Mouse (Mus musculus): ENCODE results near the gene Fmn2. TPM values are rescaled to one million over a fixed set of nuclear protein-coding genes. Genes with fewer than 3 reads are reported as not detected.

The Fmn2 gene
- polyA plus RNA-seq, 1 experiment from 2014 or later, result 8.3 TPM

DNA sequence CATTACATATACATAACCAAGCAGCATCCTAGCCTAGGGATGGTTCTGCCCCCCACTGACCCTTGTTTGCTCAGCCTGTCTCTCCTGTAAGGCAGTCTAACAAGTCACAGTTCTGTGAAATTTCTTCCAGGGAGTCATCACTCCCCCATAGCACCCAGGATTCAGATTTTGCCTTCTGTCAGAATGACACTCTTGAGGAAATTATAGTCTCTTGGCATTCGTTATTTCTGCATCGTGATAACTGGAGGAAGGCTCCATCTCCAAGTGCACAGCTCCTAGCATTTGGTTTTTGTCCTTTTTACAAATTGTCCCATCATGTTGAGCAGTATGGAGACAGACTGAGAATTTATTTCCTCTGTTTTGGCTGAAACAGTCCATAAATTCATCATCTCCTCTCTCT is 56.9 kb downstream of the Fmn2 start:
- Histone ChIP-seq H3K9ac (replicated peaks) (no peak overlapping the region), H3K27ac (replicated peaks) (no peak overlapping the region), H3K9me3 (replicated peaks) (no peaks in the 10 kb centered on the region), H3K4me2 (no peak overlapping the region), H3K27me3 (replicated peaks) (no peaks in the 10 kb centered on the region), H3K4me1 (peaks cover 10% of the 10 kb centered on the region), H3K4me3 (replicated peaks) (no peak overlapping the region), H3K36me3 (no peaks in the 10 kb centered on the region)
- no peak for ATAC-seq (ENCODE audit: low FRiP score)
- WGBS, result 81% methylated on average over 2 of the region's 2 CpGs

DNA sequence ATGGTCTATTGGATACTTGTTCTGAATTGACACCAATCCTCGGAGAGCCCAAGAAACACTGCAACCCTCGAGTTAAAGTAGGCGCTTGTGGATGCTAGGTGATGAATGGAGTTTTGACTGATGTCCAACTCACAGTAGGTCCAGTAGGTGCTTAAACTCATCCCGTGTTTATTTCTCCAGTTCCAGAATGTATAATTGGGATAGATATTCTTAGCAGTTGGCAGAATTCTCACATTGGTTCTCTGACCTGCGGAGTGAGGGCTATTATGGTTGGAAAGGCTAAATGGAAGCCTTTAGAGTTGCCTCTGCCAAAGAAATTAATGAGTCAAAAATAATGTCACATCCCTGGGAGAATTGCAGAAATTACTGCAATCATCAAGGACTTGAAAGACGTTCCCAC is 62.9 kb downstream of the Fmn2 start:
- Histone ChIP-seq H3K27me3 (replicated peaks) (no peaks in the 10 kb centered on the region), H3K4me1 (no peaks in the 10 kb centered on the region), H3K9me3 (replicated peaks) (no peaks in the 10 kb centered on the region), H3K9ac (replicated peaks) (no peak overlapping the region), H3K4me2 (no peak overlapping the region), H3K36me3 (no peaks in the 10 kb centered on the region), H3K27ac (replicated peaks) (no peak overlapping the region), H3K4me3 (replicated peaks) (no peak overlapping the region)
- no peak for ATAC-seq (ENCODE audit: low FRiP score)
- WGBS, result 77% methylated on average over 6 of the region's 6 CpGs

DNA sequence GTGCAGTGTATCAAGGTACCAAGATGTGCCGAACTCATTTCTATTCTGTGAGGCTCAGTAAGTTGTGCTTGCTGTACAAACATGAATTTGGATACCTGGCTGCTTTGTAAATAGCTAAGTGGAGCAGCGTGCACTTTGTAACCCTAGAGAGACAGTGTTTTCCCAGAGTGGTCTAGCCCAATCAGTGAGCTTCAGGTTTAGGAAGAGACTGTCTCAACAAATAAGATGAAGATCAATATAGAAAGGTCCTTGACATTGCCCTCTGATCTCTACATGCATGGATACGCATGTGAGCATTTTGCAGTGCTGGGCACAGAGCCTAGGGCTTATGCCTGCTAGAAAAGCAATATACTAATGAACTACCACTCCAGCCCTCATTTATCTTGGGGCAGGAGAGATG is 67.0 kb downstream of the Fmn2 start:
- Histone ChIP-seq H3K4me1 (no peaks in the 10 kb centered on the region), H3K4me3 (replicated peaks) (no peak overlapping the region), H3K9me3 (replicated peaks) (no peaks in the 10 kb centered on the region), H3K4me2 (no peak overlapping the region), H3K9ac (replicated peaks) (no peak overlapping the region), H3K36me3 (no peaks in the 10 kb centered on the region), H3K27ac (replicated peaks) (no peak overlapping the region), H3K27me3 (replicated peaks) (no peaks in the 10 kb centered on the region)
- 94% methylated on average over 3 of the region's 3 CpGs for WGBS
- no peak for ATAC-seq (ENCODE audit: low FRiP score)

DNA sequence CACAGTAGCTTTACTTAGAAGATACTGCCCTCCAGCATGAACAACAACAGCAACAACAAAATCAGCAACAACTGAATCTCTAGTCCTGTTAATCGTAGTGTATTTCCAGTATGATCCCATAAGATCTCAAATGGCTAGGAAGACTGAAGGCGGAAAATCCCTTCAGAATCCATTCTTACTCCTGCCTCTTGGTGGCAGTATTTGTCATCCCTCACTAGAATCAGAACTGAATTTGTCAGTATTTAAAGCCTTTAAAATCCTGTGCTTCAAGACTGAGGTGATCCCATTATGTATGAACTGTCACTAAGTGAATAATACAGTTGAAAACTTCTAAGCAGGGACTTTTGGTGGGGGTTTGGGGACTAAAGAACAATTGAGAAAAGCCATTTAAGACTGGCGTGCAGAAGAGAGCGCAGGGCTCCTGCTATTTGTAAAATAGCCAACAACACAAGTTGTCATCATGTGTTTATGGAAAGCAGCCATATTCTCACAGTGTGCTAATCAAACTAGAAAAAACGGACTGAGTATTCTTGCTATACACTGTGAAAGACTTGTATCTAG is 90.9 kb downstream of the Fmn2 start:
- no peak for ATAC-seq (ENCODE audit: low FRiP score)
- 79% methylated on average over 5 of the region's 5 CpGs for WGBS
- Histone ChIP-seq H3K9me3 (replicated peaks) (no peaks in the 10 kb centered on the region), H3K9ac (replicated peaks) (no peak overlapping the region), H3K27ac (replicated peaks) (no peak overlapping the region), H3K4me3 (replicated peaks) (no peak overlapping the region), H3K36me3 (no peaks in the 10 kb centered on the region), H3K27me3 (replicated peaks) (no peaks in the 10 kb centered on the region), H3K4me2 (no peak overlapping the region), H3K4me1 (no peaks in the 10 kb centered on the region)

DNA sequence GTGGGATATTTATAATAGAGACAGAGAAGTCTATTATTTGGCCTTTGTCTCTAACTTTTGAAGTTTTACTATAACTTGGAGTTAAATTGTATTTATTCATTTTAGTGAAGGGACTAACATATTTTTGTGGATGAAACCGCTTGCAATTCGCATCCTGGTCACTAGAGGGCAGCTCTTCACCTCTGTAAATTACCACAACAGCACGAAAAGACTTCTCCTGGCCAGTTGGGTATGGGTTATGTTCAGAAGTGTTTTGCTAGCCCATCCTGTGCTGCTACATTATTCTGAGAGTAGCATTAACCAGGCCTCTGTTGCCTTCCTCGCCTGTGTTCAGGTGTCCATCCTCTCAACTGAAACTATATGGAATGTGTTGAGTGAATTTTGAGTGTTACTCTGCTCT is 93.4 kb downstream of the Fmn2 start:
- Histone ChIP-seq H3K4me2 (no peak overlapping the region), H3K27ac (replicated peaks) (no peak overlapping the region), H3K27me3 (replicated peaks) (no peaks in the 10 kb centered on the region), H3K9ac (replicated peaks) (no peak overlapping the region), H3K9me3 (replicated peaks) (no peaks in the 10 kb centered on the region), H3K36me3 (peaks cover 7% of the 10 kb centered on the region; the same call in 1 of the 2 replicates), H3K4me1 (no peaks in the 10 kb centered on the region), H3K4me3 (replicated peaks) (no peak overlapping the region)
- no peak for ATAC-seq (ENCODE audit: low FRiP score)
- 9% methylated on average over 4 of the region's 4 CpGs for WGBS

DNA sequence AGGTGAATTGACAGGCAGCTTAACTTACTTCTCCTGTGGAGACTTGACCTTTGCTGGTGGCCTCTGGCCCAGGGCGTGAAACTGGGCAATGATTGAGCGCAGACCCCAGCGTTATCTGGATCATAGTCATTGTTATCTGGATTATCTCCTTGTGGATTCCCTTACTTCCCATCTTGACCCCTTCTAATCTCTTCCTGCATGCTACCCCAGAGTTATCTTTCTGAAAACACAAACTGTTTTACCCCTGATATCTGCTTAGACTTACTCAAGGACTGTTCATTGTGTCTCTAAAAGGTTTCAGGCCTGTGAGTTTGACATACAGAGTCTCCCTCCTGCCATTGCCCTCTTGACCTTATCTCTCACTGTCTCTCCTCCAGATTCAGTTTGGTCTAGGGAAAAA is 95.9 kb downstream of the Fmn2 start:
- no peaks in the 10 kb centered on the region for H3K4me1 ChIP-seq

DNA sequence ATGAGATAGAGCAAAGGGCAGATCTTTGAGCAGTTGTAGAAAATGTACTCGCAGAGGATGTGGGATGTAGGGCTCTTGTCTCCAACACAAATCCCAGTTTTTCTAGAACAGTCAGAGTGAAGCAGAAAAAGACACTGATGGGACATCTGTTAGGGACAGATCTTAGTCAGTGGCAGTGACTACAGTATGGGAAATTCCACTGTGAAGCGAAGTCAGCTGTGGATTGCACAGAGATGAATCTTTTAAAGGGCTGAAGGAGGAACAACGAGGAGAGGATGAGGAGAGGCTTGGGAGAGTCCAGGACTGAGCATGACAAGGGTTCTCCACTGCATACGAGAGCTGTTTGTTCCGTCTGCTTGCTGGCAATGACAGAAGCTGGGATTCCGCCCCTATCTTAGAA is 96.6 kb downstream of the Fmn2 start:
- Histone ChIP-seq H3K27me3 (replicated peaks) (no peaks in the 10 kb centered on the region), H3K4me3 (replicated peaks) (no peak overlapping the region), H3K4me1 (no peaks in the 10 kb centered on the region), H3K36me3 (peaks cover 7% of the 10 kb centered on the region; the same call in 1 of the 2 replicates), H3K9me3 (replicated peaks) (no peaks in the 10 kb centered on the region), H3K4me2 (no peak overlapping the region), H3K27ac (replicated peaks) (no peak overlapping the region), H3K9ac (replicated peaks) (no peak overlapping the region)
- 91% methylated on average over 6 of the region's 6 CpGs for WGBS
- ATAC-seq (ENCODE audit: low FRiP score), result no peak

More for the DNA sequence above, 95.9 kb downstream of the Fmn2 start:
- Histone ChIP-seq H3K27me3 (replicated peaks) (no peaks in the 10 kb centered on the region), H3K27ac (replicated peaks) (no peak overlapping the region), H3K9me3 (replicated peaks) (no peaks in the 10 kb centered on the region), H3K36me3 (peaks cover 7% of the 10 kb centered on the region; the same call in 1 of the 2 replicates), H3K4me2 (no peak overlapping the region), H3K4me3 (replicated peaks) (no peak overlapping the region), H3K9ac (replicated peaks) (no peak overlapping the region)
- no peak for ATAC-seq (ENCODE audit: low FRiP score)
- WGBS, result 95% methylated on average over 3 of the region's 3 CpGs

DNA sequence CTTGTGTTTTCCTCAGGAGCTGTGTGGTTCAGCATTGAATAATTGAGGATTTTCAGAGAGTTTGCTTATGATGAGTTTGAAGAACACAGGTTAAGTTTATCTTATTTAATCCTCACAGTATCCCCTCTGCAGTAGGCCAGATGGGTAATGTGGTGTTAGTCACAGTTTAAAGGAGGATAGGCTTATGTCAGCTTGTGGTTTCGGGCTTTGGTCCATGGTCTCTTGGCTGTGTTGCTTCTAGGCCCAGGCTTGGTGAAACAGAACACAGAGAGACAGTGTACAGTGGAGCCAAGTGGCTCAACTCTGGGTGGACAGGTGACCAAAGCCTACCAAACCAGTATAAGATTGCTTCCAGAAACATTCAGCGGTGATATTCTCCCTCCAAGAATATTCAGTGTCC is 98.4 kb downstream of the Fmn2 start:
- no peak overlapping the region for H3K27ac ChIP-seq (replicated peaks)
- no peaks in the 10 kb centered on the region for H3K4me1 ChIP-seq
- no peak overlapping the region for H3K4me2 ChIP-seq
- H3K36me3 ChIP-seq, result peaks cover 7% of the 10 kb centered on the region; the same call in 1 of the 2 replicates
- WGBS, result 95% methylated on average over 2 of the region's 2 CpGs
- H3K4me3 ChIP-seq (replicated peaks), result no peak overlapping the region
- no peak for ATAC-seq (ENCODE audit: low FRiP score)
- H3K27me3 ChIP-seq (replicated peaks), result no peaks in the 10 kb centered on the region
- no peaks in the 10 kb centered on the region for H3K9me3 ChIP-seq (replicated peaks)
- H3K9ac ChIP-seq (replicated peaks), result no peak overlapping the region

DNA sequence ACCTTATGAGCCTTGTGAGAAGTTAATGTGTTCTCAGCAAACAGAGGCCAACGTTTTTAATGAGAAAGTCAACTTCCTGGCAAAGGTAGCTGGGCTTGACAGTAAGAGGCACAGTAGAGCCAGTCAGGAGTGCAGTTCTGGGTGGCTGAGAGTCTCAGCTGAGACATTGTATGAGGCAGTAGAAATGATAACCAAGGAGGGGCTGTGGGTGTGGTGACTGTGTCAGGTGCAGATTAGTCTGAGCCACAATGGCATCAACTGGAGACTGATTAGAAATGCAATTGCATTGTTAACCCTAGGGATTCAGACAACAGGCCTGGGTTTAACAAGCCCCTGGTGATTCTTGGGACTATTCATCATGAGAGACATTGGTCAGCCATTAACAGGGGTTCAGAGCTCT is 99.0 kb downstream of the Fmn2 start:
- Histone ChIP-seq H3K9ac (replicated peaks) (no peak overlapping the region), H3K4me1 (no peaks in the 10 kb centered on the region), H3K27me3 (replicated peaks) (no peaks in the 10 kb centered on the region), H3K4me2 (no peak overlapping the region), H3K4me3 (replicated peaks) (no peak overlapping the region), H3K9me3 (replicated peaks) (no peaks in the 10 kb centered on the region), H3K27ac (replicated peaks) (no peak overlapping the region), H3K36me3 (peaks cover 7% of the 10 kb centered on the region; the same call in 1 of the 2 replicates)
- 35% methylated on average over 1 of the region's 1 CpGs for WGBS
- ATAC-seq (ENCODE audit: low FRiP score), result no peak

DNA sequence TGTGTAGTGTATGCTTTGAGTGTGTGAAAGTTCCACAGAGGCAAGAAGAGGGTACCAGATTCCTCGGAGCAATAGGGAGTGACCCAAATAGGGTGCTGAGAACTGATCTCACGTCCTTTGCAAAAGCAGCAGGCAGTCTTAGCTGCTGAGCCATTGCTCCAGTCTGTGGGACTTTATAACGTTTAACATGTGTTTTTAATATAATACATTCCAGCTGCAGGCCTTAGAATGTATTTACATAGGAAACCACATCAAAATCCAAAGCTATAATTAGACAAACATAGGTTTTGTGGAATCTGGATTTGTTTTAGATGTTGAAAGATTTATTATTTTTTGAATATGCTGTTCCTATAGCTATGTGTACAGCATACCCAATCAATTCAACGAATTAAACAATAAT is 115.7 kb downstream of the Fmn2 start:
- no peaks in the 10 kb centered on the region for H3K4me1 ChIP-seq
- 81% methylated on average over 4 of the region's 4 CpGs for WGBS
- no peak for ATAC-seq (ENCODE audit: low FRiP score)

DNA sequence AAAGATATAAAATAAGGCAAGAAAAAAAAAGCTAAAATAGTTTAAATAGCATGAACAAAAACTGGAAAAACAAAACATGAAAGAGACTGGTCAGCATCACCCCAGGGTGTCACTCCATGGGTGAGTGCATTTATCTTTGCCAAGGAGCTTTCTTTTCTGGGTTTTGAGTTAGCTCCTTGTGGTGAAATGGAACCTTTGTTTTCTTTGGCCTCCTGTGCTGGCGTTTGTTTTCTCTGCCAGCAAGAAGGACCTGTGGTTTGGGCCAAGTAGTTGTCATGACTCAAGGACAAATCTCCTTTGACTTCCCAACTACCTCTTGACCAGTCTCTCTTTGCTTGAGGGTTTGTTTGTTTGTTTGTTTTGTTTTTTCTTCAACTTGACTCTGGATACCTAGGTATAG is 119.9 kb downstream of the Fmn2 start:
- Histone ChIP-seq H3K9me3 (replicated peaks) (no peaks in the 10 kb centered on the region), H3K4me2 (no peak overlapping the region), H3K4me1 (0 out of 2 replicates have a peak, but pooled peaks cover 2% of the 10 kb centered on the region), H3K4me3 (replicated peaks) (no peak overlapping the region), H3K27ac (replicated peaks) (no peak overlapping the region), H3K9ac (replicated peaks) (no peak overlapping the region), H3K36me3 (no peaks in the 10 kb centered on the region), H3K27me3 (replicated peaks) (no peaks in the 10 kb centered on the region)
- no peak for ATAC-seq (ENCODE audit: low FRiP score)
- 54% methylated on average over 1 of the region's 1 CpGs for WGBS

More for the DNA sequence above, 115.7 kb downstream of the Fmn2 start:
- peaks cover 13% of the 10 kb centered on the region for H3K36me3 ChIP-seq
- no peak overlapping the region for H3K4me2 ChIP-seq
- no peaks in the 10 kb centered on the region for H3K9me3 ChIP-seq (replicated peaks)
- no peak overlapping the region for H3K27ac ChIP-seq (replicated peaks)
- H3K9ac ChIP-seq (replicated peaks), result no peak overlapping the region
- H3K27me3 ChIP-seq (replicated peaks), result no peaks in the 10 kb centered on the region
- H3K4me3 ChIP-seq (replicated peaks), result no peak overlapping the region

DNA sequence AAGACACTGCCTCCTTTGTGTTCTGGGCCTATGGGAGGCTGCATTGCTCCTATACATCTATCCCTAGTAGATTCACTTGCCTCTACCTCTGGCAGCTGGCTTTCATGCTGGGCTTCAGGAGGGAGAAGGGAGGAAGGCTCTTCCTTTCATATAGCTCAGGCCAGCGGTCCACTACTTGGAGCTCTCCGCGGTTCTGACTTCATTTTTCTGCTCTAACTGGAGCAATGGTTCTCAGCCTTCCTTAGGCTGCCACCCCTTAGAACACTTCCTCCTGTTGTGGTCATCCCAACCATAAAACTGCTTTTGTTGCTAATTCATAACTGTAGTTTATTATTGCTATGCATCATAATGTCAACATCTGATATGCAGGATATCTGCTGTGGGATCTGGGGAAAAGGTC is 121.4 kb downstream of the Fmn2 start:
- ATAC-seq (ENCODE audit: low FRiP score), result no peak
- H3K9me3 ChIP-seq (replicated peaks), result no peaks in the 10 kb centered on the region
- no peak overlapping the region for H3K4me2 ChIP-seq
- no peak overlapping the region for H3K27ac ChIP-seq (replicated peaks)
- no peaks in the 10 kb centered on the region for H3K27me3 ChIP-seq (replicated peaks)
- H3K9ac ChIP-seq (replicated peaks), result no peak overlapping the region
- 42% methylated on average over 3 of the region's 3 CpGs for WGBS
- no peaks in the 10 kb centered on the region; the same call in 1 of the 2 replicates for H3K36me3 ChIP-seq
- H3K4me1 ChIP-seq, result 0 out of 2 replicates have a peak, but pooled peaks cover 2% of the 10 kb centered on the region
- H3K4me3 ChIP-seq (replicated peaks), result no peak overlapping the region
